7 mouse cellular contexts compared by ENCODE assay signal in genomic region chr19:45056364-45056763, GRCm38 (mm10). TPM values are rescaled to one million over a fixed set of nuclear protein-coding genes. Genes with fewer than 3 reads are reported as not detected.
DNase-seq lines count a peak whose midpoint lies in the region; ATAC-seq and TF ChIP-seq lines count a peak whose summit lies in the region.

No protein-coding gene starts in this region.

- no peaks in the 10 kb centered on the region for H3K9me3 ChIP-seq in embryonic facial prominence, embryonic 14.5 days (ENCODE audit: control insufficient read depth, low read length)
- H3K9me3 ChIP-seq in limb, embryonic 14.5 days (ENCODE audit: control insufficient read depth, low read length): no peaks in the 10 kb centered on the region
- no peaks in the 10 kb centered on the region for H3K9me3 ChIP-seq in neural tube, embryonic 15.5 days (replicated peaks)

- H3K36me3 ChIP-seq in embryonic facial prominence, embryonic 14.5 days (ENCODE audit: control insufficient read depth, insufficient read depth, low read length): peaks cover 27% of the 10 kb centered on the region; the same call in 1 of the 2 replicates
- peaks cover 30% of the 10 kb centered on the region for H3K36me3 ChIP-seq in limb, embryonic 14.5 days (ENCODE audit: control insufficient read depth, insufficient read depth, low read length)
- peaks cover 33% of the 10 kb centered on the region for H3K36me3 ChIP-seq in neural tube, embryonic 15.5 days

- no peak overlapping the region for H3K9ac ChIP-seq in embryonic facial prominence, embryonic 14.5 days (ENCODE audit: low read depth, low read length)
- H3K9ac ChIP-seq in limb, embryonic 14.5 days (ENCODE audit: low read depth, low read length, severe bottlenecking): no peak overlapping the region
- no peak overlapping the region for H3K9ac ChIP-seq in neural tube, embryonic 15.5 days (replicated peaks)

- H3K27me3 ChIP-seq in embryonic facial prominence, embryonic 14.5 days (replicated peaks; ENCODE audit: control insufficient read depth, insufficient read depth, low read length): no peaks in the 10 kb centered on the region
- no peaks in the 10 kb centered on the region for H3K27me3 ChIP-seq in limb, embryonic 14.5 days (ENCODE audit: control insufficient read depth, insufficient read depth, low read length)
- H3K27me3 ChIP-seq in neural tube, embryonic 15.5 days (replicated peaks): no peaks in the 10 kb centered on the region

- peak; percentile 63 for DNase-seq in kidney, adult 9 months
- DNase-seq in kidney, adult 18-20 months: no peak
- DNase-seq in NIH3T3 (ENCODE audit: low read depth): peak; percentile 87
- peak; percentile 87 for DNase-seq in embryonic facial prominence, embryonic 14.5 days (ENCODE audit: low spot score)
- DNase-seq in limb, embryonic 14.5 days (ENCODE audit: low spot score): peak; percentile 65
- no peak for DNase-seq in layer of hippocampus, adult 11-12 months (ENCODE audit: low spot score)

- peaks cover 13% of the 10 kb centered on the region for H3K4me1 ChIP-seq in embryonic facial prominence, embryonic 14.5 days (ENCODE audit: control insufficient read depth, insufficient read depth, low read length)
- peaks cover 16% of the 10 kb centered on the region for H3K4me1 ChIP-seq in limb, embryonic 14.5 days (ENCODE audit: control insufficient read depth, insufficient read depth, low read length)
- H3K4me1 ChIP-seq in neural tube, embryonic 15.5 days: peaks cover 30% of the 10 kb centered on the region

- no peak overlapping the region for H3K4me3 ChIP-seq in embryonic facial prominence, embryonic 14.5 days (ENCODE audit: low read depth, low read length)
- H3K4me3 ChIP-seq in limb, embryonic 14.5 days (replicated peaks; ENCODE audit: low read length): no peak overlapping the region
- H3K4me3 ChIP-seq in neural tube, embryonic 15.5 days (replicated peaks): no peak overlapping the region

- 0 out of 2 replicates have a peak overlapping the region, but pooled peaks have one; percentile 97 for H3K27ac ChIP-seq in embryonic facial prominence, embryonic 14.5 days (replicated peaks; ENCODE audit: low read depth, low read length)
- no peak overlapping the region for H3K27ac ChIP-seq in limb, embryonic 14.5 days (replicated peaks; ENCODE audit: low read depth, low read length)
- H3K27ac ChIP-seq in neural tube, embryonic 15.5 days (replicated peaks): peak overlapping the region; percentile 93

- H3K4me2 ChIP-seq in embryonic facial prominence, embryonic 14.5 days (ENCODE audit: low read depth, low read length): peak overlapping the region; percentile 77; the same call in 1 of the 2 replicates
- H3K4me2 ChIP-seq in limb, embryonic 14.5 days (replicated peaks; ENCODE audit: low read depth, low read length, severe bottlenecking): no peak overlapping the region
- peak overlapping the region; percentile 75; the same call in 1 of the 2 replicates for H3K4me2 ChIP-seq in neural tube, embryonic 15.5 days

- ATAC-seq in embryonic facial prominence, embryonic 14.5 days (ENCODE audit: low read depth): peak; percentile 16; the same call in 1 of the 2 replicates
- ATAC-seq in limb, embryonic 14.5 days (ENCODE audit: low FRiP score, low read depth): no peak
- no peak for ATAC-seq in neural tube, embryonic 15.5 days (ENCODE audit: low FRiP score)

- 47% methylated on average over 4 of the region's 4 CpGs for WGBS in embryonic facial prominence, embryonic 14.5 days
- 42% methylated on average over 4 of the region's 4 CpGs for WGBS in limb, embryonic 14.5 days
- WGBS in neural tube, embryonic 15.5 days: 58% methylated on average over 4 of the region's 4 CpGs

- no peak for TF ChIP-seq POLR2A in limb, embryonic 14.5 days (IDR thresholded peaks at IDR 0.05; ENCODE audit: borderline replicate concordance, extremely low read depth, insufficient read depth, insufficient read length)

RNA-seq across cellular contexts. Expression of gene Sfxn3, which starts 9.1 kb away (rescaled TPM):
- polyA plus RNA-seq in embryonic facial prominence, embryonic 14.5 days (2014; fragmentation: Nextera tagmentation; extraction: Ambion mirVana): 28.1 and 31.1 TPM in 2 replicates
- polyA plus RNA-seq in limb, embryonic 14.5 days (2012; rRNA removed): 44.9 and 48.0 TPM in 2 replicates
- polyA plus RNA-seq in limb, embryonic 14.5 days (2014; fragmentation: Nextera tagmentation; extraction: Ambion mirVana): 30.5 and 32.5 TPM in 2 replicates
- 68.6 and 75.8 TPM in 2 replicates for polyA plus RNA-seq in neural tube, embryonic 15.5 days (2015; fragmentation: Nextera tagmentation; extraction: Ambion mirVana)

RNA-seq across cellular contexts. Expression of gene Pdzd7, which starts 10.8 kb away (rescaled TPM):
- polyA plus RNA-seq in embryonic facial prominence, embryonic 14.5 days (2014; fragmentation: Nextera tagmentation; extraction: Ambion mirVana): 0.32 and 0.67 TPM in 2 replicates
- 0.85 and 0.99 TPM in 2 replicates for polyA plus RNA-seq in limb, embryonic 14.5 days (2012; rRNA removed)
- 0.26 and 0.47 TPM in 2 replicates for polyA plus RNA-seq in limb, embryonic 14.5 days (2014; fragmentation: Nextera tagmentation; extraction: Ambion mirVana)
- 1.5 and 2.6 TPM in 2 replicates for polyA plus RNA-seq in neural tube, embryonic 15.5 days (2015; fragmentation: Nextera tagmentation; extraction: Ambion mirVana)

RNA-seq across cellular contexts. Expression of gene Kazald1, which starts 18.7 kb away (rescaled TPM):
- 51.5 and 64.9 TPM in 2 replicates for polyA plus RNA-seq in embryonic facial prominence, embryonic 14.5 days (2014; fragmentation: Nextera tagmentation; extraction: Ambion mirVana)
- 20.5 and 22.9 TPM in 2 replicates for polyA plus RNA-seq in limb, embryonic 14.5 days (2012; rRNA removed)
- 31.1 and 33.1 TPM in 2 replicates for polyA plus RNA-seq in limb, embryonic 14.5 days (2014; fragmentation: Nextera tagmentation; extraction: Ambion mirVana)
- polyA plus RNA-seq in neural tube, embryonic 15.5 days (2015; fragmentation: Nextera tagmentation; extraction: Ambion mirVana): 3.0 and 5.3 TPM in 2 replicates

RNA-seq across cellular contexts. Expression of gene Lzts2, which starts 42.1 kb away (rescaled TPM):
- polyA plus RNA-seq in embryonic facial prominence, embryonic 14.5 days (2014; fragmentation: Nextera tagmentation; extraction: Ambion mirVana): 51.2 and 56.1 TPM in 2 replicates
- 87.0 and 123 TPM in 2 replicates for polyA plus RNA-seq in limb, embryonic 14.5 days (2012; rRNA removed)
- polyA plus RNA-seq in limb, embryonic 14.5 days (2014; fragmentation: Nextera tagmentation; extraction: Ambion mirVana): 64.7 and 75.6 TPM in 2 replicates
- 23.4 and 28.2 TPM in 2 replicates for polyA plus RNA-seq in neural tube, embryonic 15.5 days (2015; fragmentation: Nextera tagmentation; extraction: Ambion mirVana)

RNA-seq across cellular contexts. Expression of gene Mrpl43, which starts 50.1 kb away (rescaled TPM):
- 47.4 and 49.2 TPM in 2 replicates for polyA plus RNA-seq in embryonic facial prominence, embryonic 14.5 days (2014; fragmentation: Nextera tagmentation; extraction: Ambion mirVana)
- 67.6 and 78.9 TPM in 2 replicates for polyA plus RNA-seq in limb, embryonic 14.5 days (2012; rRNA removed)
- polyA plus RNA-seq in limb, embryonic 14.5 days (2014; fragmentation: Nextera tagmentation; extraction: Ambion mirVana): 55.0 and 61.3 TPM in 2 replicates
- 89.1 and 96.2 TPM in 2 replicates for polyA plus RNA-seq in neural tube, embryonic 15.5 days (2015; fragmentation: Nextera tagmentation; extraction: Ambion mirVana)

Comparison
In these comparisons a context has a peak if more than half of its experiments do, and no peak if none do; other contexts are left out.
1. DNase-seq: peak in kidney, adult 9 months (single experiment), NIH3T3 (single experiment), embryonic facial prominence, embryonic 14.5 days (single experiment) and limb, embryonic 14.5 days (single experiment); none in kidney, adult 18-20 months (single experiment) and layer of hippocampus, adult 11-12 months (single experiment).